8 mouse cellular contexts compared by ENCODE assay signal in genomic region chr2:174074621-174075020, GRCm38 (mm10). TPM values are rescaled to one million over a fixed set of nuclear protein-coding genes. Genes with fewer than 3 reads are reported as not detected.
DNase-seq lines count a peak whose midpoint lies in the region; ATAC-seq lines count a peak whose summit lies in the region.

No protein-coding gene starts in this region.

- no peaks in the 10 kb centered on the region for H3K27me3 ChIP-seq in neural tube, embryonic 11.5 days (ENCODE audit: control insufficient read depth, insufficient read depth, low read length)
- H3K27me3 ChIP-seq in hindbrain, embryonic 15.5 days: no peaks in the 10 kb centered on the region; the same call in 1 of the 2 replicates
- no peaks in the 10 kb centered on the region for H3K27me3 ChIP-seq in midbrain, embryonic 15.5 days (replicated peaks)

- peak overlapping the region; percentile 94 for H3K4me2 ChIP-seq in neural tube, embryonic 11.5 days (ENCODE audit: low read depth)
- peak overlapping the region; percentile 87 for H3K4me2 ChIP-seq in hindbrain, embryonic 15.5 days
- H3K4me2 ChIP-seq in midbrain, embryonic 15.5 days: peak overlapping the region; percentile 83

- H3K9ac ChIP-seq in neural tube, embryonic 11.5 days (ENCODE audit: low read length): peak overlapping the region; percentile 77
- H3K9ac ChIP-seq in hindbrain, embryonic 15.5 days: peak overlapping the region; percentile 54
- H3K9ac ChIP-seq in midbrain, embryonic 15.5 days: peak overlapping the region; percentile 50

- no peaks in the 10 kb centered on the region for H3K36me3 ChIP-seq in neural tube, embryonic 11.5 days (ENCODE audit: control insufficient read depth, insufficient read depth, low read length)
- no peaks in the 10 kb centered on the region for H3K36me3 ChIP-seq in hindbrain, embryonic 15.5 days
- H3K36me3 ChIP-seq in midbrain, embryonic 15.5 days (replicated peaks): no peaks in the 10 kb centered on the region

- ATAC-seq in neural tube, embryonic 11.5 days (ENCODE audit: insufficient read depth, low FRiP score, low TSS enrichment): peak; percentile 49
- 0 out of 2 replicates have a peak, but pooled peaks have one; percentile 6 for ATAC-seq in hindbrain, embryonic 15.5 days (ENCODE audit: low FRiP score, low read depth)
- 0 out of 2 replicates have a peak, but pooled peaks have one; percentile 15 for ATAC-seq in midbrain, embryonic 15.5 days (replicated peaks)

- H3K27ac ChIP-seq in neural tube, embryonic 11.5 days (ENCODE audit: low read depth, low read length): peak overlapping the region; percentile 91
- peak overlapping the region; percentile 85 for H3K27ac ChIP-seq in hindbrain, embryonic 15.5 days (replicated peaks)
- H3K27ac ChIP-seq in midbrain, embryonic 15.5 days: peak overlapping the region; percentile 89

- no peaks in the 10 kb centered on the region for H3K9me3 ChIP-seq in neural tube, embryonic 11.5 days (ENCODE audit: control insufficient read depth, low read length)
- no peaks in the 10 kb centered on the region for H3K9me3 ChIP-seq in hindbrain, embryonic 15.5 days
- H3K9me3 ChIP-seq in midbrain, embryonic 15.5 days: no peaks in the 10 kb centered on the region

- H3K4me3 ChIP-seq in neural tube, embryonic 11.5 days (ENCODE audit: low read depth, low read length): peak overlapping the region; percentile 36
- H3K4me3 ChIP-seq in hindbrain, embryonic 15.5 days: peak overlapping the region; percentile 80
- peak overlapping the region; percentile 69 for H3K4me3 ChIP-seq in midbrain, embryonic 15.5 days

- DNase-seq in cerebellum, postnatal 14 days: peak; percentile 28 to 32
- DNase-seq in cerebellum, adult 11-12 months: no peak
- peak; percentile 71 for DNase-seq in neural tube, embryonic 11.5 days (ENCODE audit: low spot score)
- no peak for DNase-seq in neural tube, embryonic 10.5 days (ENCODE audit: extremely low spot score, low spot score)
- no peak for DNase-seq in adrenal gland, adult 18-20 months (ENCODE audit: low spot score in 2 of 2)
- DNase-seq in left cerebral cortex, adult 9 months (ENCODE audit: low spot score in 2 of 2): no peak

- 0% methylated on average over 8 of the region's 13 CpGs for WGBS in neural tube, embryonic 11.5 days
- under 1% methylated on average over 10 of the region's 13 CpGs for WGBS in hindbrain, embryonic 15.5 days
- WGBS in midbrain, embryonic 15.5 days: 3% methylated on average over 8 of the region's 13 CpGs

- peaks cover 16% of the 10 kb centered on the region for H3K4me1 ChIP-seq in neural tube, embryonic 11.5 days (ENCODE audit: control insufficient read depth, insufficient read depth, low read length)
- H3K4me1 ChIP-seq in hindbrain, embryonic 15.5 days (replicated peaks): peaks cover 38% of the 10 kb centered on the region
- H3K4me1 ChIP-seq in midbrain, embryonic 15.5 days: peaks cover 41% of the 10 kb centered on the region

RNA-seq across cellular contexts. Expression of gene Stx16, which starts 1.5 kb away (rescaled TPM):
- 8.4 and 9.8 TPM in 2 replicates for polyA plus RNA-seq in neural tube, embryonic 11.5 days (2014; fragmentation: Nextera tagmentation; extraction: Ambion mirVana)
- polyA plus RNA-seq in hindbrain, embryonic 15.5 days (2015; fragmentation: Nextera tagmentation; extraction: Ambion mirVana): 10.7 and 12.2 TPM in 2 replicates
- 15.2 and 16.7 TPM in 2 replicates for polyA plus RNA-seq in midbrain, embryonic 15.5 days (2015; fragmentation: Nextera tagmentation; extraction: Ambion mirVana)
- total RNA-seq in adrenal gland, adult 18-20 months (2021): 10 to 100 TPM; 34.2 to 44.8 TPM

RNA-seq across cellular contexts. Expression of gene Npepl1, which starts 35.5 kb away (rescaled TPM):
- 43.2 and 44.1 TPM in 2 replicates for polyA plus RNA-seq in neural tube, embryonic 11.5 days (2014; fragmentation: Nextera tagmentation; extraction: Ambion mirVana)
- 17.2 and 18.6 TPM in 2 replicates for polyA plus RNA-seq in hindbrain, embryonic 15.5 days (2015; fragmentation: Nextera tagmentation; extraction: Ambion mirVana)
- 17.4 and 19.6 TPM in 2 replicates for polyA plus RNA-seq in midbrain, embryonic 15.5 days (2015; fragmentation: Nextera tagmentation; extraction: Ambion mirVana)
- 10 to 100 TPM; 56.1 to 60.8 TPM for total RNA-seq in adrenal gland, adult 18-20 months (2021)

Comparison
In these comparisons a context has a peak if more than half of its experiments do, and no peak if none do; other contexts are left out.
1. DNase-seq: peak in cerebellum, postnatal 14 days (2 of 2) and neural tube, embryonic 11.5 days (single experiment); none in cerebellum, adult 11-12 months (single experiment), neural tube, embryonic 10.5 days (single experiment), adrenal gland, adult 18-20 months (0 of 2) and left cerebral cortex, adult 9 months (0 of 2).
2. Peak in every context shown above with its lines, with median percentiles within 50 percentile points of each other: ATAC-seq, H3K27ac ChIP-seq, H3K4me2 ChIP-seq, H3K4me3 ChIP-seq and H3K9ac ChIP-seq.